Mouse (Mus musculus): ENCODE results near the gene Olfr1148.

The Olfr1148 gene

DNA sequence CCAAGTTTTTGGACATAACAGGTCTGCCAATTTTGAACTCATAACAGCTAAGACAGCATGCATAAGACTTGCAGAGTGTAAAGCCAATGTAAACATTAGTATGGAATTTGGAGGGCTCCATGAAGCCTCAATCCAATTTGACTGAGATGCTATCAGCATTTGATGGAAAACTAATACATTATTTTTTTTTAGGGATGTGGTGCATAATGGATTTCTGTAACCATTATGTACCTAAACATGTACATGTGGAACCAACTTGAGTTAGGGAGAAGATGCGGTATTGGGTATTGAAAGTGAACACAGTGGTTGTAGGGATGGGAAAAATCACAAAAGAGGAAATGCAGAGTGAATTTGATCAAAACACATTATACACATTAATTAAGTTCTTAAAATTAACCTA is at the start of gene Olfr1148:
Gene Olfr1148 (plus strand): TSS at position 301 of the 400 bp plus-strand sequence.
- no peak for DNase-seq (ENCODE audit: low spot score in 2 of 2)

GRCm38 (mm10) chr2:87800292-87800691 is 30.0 kb upstream of the Olfr1148 start, which contains the start of gene Olfr1143:
Olfr1143 (plus strand) TSS chr2:87800592.
- no peak for DNase-seq (ENCODE audit: low spot score in 2 of 2)

GRCm38 (mm10) chr2:87809522-87809921 is 20.8 kb upstream of the Olfr1148 start, which contains the start of gene Olfr1145:
Olfr1145 (plus strand) TSS chr2:87809822.
- no peak for DNase-seq (ENCODE audit: low spot score in 2 of 2)

- no peak for DNase-seq (ENCODE audit: low spot score in 2 of 2)
Measured at GRCm38 (mm10) chr2:87843693-87844092, 13.4 kb downstream of the Olfr1148 start, which contains the start of gene Olfr1150-ps1. Olfr1150-ps1 (plus strand) TSS chr2:87843993.

DNA sequence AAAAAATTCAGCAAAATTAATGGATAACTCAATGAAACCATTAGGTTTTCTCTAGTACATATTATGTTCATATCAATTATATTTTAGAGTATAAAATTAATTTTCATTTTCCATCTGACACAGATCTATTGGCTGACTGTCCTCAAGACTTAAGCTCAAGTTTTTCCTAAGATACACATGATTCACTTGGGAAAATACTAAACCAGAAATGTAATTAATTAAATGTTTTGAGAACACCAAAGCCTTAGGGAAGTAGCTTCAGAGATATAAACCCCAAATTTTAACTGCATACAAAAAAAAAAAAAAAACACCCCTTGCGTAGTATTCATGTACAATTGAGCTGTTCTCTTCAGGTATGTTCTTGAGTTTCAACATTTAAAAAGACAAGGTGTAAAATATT is 25.2 kb downstream of the Olfr1148 start, which contains the start of gene Olfr1151:
Gene Olfr1151 (plus strand): TSS at position 301 of the 400 bp plus-strand sequence.
- DNase-seq (ENCODE audit: low spot score in 2 of 2), result no peak

DNA sequence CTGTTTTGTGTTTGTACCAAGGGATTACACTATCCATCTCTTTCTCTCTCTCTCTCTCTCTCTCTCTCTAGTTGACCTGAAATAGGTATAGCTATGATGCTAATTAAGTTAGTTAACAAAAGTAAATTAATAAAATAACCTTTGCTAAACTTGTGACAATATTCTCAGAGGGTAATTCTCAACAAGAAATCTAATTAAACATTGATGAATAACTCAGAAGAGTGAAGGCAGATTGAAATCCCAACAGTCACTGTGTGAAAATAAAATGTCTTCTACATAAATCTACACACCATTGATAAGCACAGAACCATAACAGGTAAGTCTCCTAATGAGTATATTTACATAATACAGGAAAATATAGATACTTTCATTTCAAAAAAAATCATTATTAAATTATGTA is 35.9 kb downstream of the Olfr1148 start, which contains the start of gene Olfr1152:
Gene Olfr1152 (plus strand): TSS at position 301 of the 400 bp plus-strand sequence.
- DNase-seq (ENCODE audit: low spot score in 2 of 2), result no peak

Measured in spleen, postnatal 14 days (tissue).